Mouse (Mus musculus) kidney, adult 8-10 months (tissue): Measurements from ENCODE around the gene Sebox.
A peak's percentile ranks its signal among the peaks of the same experiment; 100 is the strongest.

Experiments
- DNase-seq, 2 experiments: peaks; one replicate each; pipeline ENCODE4 v3.0.0; 2022

Gene Sebox

DNA sequence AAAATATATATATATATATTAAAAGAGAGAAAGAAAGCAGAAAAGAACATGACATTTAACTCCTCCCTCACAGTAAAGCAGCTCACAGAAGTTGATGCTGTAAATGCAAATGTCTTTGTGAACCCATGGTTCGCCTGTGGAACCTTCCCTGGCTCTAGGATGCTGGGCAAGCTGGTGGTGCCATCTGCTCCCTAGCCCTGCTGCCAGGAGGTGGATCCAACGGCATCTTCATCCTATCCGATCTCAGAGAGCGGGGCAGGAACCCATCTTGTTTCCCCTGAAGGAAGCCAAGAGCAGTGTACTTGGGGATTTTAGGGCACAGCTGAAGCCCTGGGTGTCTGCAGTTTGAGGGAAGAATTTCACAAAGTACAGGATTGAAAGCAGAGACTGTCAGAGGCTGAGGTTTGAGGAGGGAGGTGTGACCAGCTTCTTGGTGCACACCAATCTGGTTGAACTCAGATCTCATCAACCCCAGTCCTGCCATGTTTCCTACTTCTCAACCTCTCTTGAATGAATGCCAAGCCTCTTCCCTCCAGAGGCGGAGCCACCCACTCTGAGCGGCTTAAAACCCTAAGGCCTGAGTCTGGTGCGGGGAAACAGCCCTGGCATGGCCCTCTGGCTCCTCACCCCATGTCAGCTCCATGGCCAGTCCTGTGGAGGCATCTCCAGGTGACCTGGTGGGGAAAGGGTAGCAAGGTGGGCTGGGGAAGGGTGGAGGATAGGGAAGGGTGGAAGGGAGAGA is at the start of gene Sebox:
TSS of gene Sebox (plus strand) at position 539 of the 742 bp plus-strand sequence.
- no peak for DNase-seq

DNA sequence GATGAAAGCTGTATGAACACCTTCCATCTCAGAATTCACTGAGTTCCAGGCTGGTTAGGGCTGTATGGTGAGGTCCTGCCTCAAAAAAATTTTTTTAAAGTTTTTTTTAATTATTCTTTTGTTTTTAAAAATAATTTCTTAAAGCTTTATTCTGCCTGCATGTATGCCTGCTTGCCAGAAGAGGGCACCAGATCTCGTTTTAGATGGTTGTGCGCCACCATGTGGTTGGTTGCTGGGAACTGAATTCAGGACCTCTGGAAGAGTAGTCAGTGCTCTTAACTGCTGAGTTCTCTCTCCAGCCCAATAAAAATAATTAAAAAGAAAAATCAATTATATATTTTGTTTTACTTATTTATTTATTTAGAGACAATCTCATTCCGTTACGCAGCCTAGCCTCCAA is 49.6 kb upstream of the Sebox start:
- DNase-seq: peak; percentile 50 to 77

DNA sequence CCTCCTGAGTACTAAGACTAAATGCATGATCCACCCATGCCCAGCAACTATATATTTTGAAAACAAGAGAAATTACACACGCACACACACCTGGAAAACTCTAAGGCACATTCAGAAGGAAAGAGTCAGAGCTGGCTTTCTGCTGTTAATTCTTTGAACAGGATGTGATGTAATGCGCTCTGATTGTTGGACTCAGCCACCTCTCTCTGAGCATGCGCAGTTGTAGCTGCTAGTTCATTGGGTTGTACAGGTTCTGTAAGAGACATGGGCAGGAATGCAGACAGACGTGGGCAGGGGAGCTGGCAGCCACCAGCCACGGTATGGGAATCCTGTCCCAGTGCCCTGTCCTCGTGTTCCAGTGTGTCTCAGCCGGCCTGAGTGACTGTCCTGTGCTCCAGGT is 49.0 kb upstream of the Sebox start:
- DNase-seq: no peak

DNA sequence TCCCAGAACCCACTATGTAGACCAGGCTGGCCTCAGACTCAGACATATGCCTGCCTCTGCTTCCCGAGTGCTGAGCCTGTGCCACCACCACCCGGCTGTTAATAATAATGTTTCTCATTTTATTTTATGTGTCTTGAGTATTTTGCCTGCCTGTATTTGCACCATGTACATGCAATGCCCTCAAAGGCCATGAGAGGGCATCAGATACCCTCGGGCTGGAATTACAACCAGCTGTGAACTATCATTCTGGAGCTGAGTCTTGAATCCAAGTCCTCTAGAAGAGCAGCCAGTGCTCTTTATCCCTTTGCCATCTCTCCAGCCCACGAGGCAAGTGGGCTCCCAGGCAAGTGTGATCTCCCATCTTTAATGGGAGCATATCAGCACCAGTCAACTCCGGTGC is 47.9 kb upstream of the Sebox start:
- peak; percentile 17 to 64 for DNase-seq

DNA sequence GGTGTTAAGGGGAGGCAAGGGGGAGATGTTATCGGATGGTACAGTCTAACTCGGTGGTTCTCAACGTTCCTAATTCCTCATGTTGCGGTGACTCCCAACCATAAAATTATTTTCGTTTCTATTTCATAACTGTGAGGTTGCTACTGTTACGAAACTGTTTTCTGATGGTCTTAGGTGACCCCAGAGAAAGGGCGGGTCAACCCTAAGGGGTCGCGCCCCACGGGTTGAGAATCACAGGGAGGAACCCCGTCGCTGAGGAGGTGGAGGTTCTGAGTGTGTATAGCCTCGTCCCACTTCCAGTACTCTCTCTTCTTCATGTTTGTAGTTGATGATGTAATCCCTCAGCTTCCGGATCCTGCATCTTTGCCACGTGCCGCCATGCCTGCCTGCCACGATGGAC is 44.5 kb upstream of the Sebox start:
- DNase-seq: no peak

DNA sequence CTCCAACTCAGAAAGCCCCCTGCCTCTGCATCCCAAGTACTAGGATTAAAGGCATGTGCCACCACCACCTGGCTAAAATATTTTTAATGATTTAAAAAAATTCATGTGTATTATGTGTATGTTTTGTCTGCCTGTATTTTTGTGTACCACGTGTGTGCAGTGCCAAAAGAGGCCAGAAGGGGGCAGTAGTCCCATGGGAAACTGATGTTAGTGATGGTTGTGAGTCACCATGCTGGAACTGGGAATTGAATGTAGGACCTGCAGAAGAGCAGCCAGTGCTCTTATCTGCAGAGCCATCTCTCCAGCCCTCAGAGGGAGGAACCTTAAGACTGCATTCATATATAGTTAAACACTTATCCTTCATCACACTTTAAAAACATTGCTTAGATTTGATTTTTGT is 41.4 kb upstream of the Sebox start:
- no peak for DNase-seq

DNA sequence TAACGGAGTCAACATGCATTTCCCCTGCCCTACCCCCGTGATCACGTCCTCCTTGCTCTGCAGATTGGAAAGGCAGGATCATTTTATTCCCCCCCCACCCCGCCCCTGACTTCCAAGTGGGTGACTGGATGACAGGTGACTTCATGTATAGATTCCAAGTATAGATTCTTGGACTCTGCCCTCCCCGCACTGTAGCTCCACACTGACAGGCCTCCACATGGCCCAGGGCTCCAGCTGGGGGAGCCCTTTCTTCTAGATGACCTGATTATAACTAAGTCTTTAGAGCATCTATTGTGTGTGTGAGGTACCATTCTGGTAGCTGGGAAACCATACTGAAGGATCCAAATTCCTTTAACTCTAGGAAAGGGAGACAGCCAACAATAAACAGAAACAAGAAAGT is 40.6 kb upstream of the Sebox start:
- DNase-seq: no peak

DNA sequence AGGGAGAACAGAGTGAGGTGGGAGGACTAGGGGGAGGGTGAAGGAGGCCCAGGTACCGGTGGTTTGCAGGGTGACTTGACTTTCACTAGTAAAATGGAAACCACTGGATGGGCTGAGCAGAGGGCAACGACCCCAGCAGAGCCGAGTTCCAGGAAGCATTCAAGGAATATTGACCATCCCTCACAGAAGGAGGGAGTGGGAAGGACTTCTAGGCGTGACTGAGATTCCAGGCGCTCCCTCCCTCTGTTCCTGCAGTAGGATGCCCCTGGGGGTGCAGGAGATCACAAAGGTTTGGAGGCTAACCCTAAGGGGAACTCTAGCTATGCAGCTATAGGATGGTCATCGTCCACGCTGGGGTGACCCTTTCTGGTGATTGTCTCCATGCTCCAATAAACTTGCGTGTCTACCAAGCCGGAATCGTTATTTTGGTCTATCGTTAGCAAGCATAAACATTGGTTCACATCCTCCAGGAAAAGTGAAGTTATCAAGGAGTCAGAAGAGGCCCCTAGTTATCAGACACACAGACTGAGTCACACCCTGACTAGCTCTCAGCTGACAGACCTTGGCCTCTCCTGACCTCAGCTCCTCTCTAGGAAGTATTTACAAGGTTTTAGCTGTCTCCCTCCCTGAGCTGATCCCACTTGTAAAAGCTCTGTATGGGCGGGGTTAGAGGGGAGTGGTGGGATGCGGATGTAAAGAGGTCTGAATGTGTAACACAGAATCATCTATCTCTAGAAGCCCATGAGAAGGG is 39.8 kb upstream of the Sebox start:
- no peak for DNase-seq

DNA sequence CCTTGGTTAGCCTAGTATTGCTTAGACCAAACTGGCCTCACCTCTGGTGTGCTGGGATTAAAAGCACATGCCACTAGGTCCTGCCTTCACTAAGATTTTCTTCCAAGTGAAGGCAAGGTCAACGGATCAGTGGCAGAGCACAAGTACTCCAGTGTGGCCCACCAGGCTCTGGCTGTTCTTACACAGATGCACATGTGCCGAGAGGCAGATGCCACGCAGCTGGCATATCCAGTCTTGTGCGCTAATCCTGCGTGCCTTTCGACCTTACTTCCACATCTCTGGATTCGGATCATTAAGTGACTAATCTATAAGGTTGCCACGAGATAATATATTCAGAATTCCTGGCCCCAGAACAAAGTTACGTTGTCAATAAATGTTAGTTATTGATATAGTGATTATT is 38.1 kb upstream of the Sebox start:
- DNase-seq: no peak

DNA sequence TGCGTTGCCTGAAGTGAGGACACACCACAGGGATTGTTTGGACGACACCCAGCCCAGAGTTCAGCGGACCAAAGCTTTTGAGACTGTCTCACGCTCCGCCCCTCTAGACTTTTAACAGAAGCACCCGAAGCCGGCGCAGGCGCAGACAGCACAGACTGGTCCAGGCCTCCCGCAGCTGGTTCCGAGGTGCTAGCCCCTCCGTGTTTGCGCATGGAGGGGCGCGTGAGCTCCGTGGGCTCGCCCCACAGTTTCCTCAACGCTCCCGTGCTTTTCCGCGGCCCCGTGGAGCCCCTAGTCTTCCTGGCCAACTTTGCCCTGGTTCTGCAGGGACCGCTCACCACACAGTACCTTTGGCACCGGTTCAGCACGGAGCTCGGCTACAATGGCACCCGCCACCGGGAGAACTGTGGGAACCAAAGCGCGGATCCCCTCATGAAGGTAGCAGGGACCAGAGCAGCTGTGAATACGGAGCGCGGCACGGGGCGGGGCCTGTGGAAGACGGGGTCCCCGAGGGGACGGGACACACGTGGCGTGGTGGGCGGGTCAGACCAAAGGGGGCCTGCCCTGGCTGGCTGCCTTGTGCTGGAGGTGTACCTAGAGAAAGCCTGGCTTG is 37.6 kb upstream of the Sebox start, which contains the start of gene Slc46a1:
TSS of gene Slc46a1 (plus strand) at position 130 of the 613 bp plus-strand sequence.
- peak; percentile 86 to 87 for DNase-seq

DNA sequence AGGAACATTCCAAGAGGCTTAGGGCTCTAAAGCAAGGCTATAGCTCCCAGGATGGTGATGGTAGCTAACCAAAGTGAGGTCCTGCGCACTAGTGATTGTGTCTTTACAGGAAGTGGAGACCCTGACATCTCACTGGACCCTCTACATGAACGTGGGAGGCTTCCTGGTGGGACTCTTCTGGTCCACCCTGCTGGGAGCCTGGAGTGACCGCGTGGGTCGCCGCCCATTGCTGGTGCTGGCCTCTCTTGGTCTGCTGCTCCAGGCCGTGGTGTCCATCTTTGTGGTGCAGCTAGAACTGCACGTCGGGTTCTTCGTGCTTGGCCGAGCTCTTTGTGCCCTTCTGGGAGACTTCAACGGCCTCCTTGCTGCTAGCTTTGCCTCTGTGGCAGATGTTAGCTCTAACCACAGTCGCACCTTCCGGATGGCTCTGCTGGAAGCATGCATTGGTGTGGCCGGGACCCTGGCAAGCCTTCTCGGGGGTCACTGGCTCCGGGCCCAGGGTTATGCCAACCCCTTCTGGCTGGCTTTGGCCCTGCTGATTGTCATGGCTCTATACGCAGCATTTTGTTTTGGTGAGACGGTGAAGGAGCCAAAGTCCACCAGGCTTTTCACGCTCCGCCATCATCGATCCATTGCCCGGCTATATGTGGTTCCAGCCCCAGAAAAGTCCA is 36.9 kb upstream of the Sebox start:
- peak in 1 of 2 experiments; percentile 5 for DNase-seq

DNA sequence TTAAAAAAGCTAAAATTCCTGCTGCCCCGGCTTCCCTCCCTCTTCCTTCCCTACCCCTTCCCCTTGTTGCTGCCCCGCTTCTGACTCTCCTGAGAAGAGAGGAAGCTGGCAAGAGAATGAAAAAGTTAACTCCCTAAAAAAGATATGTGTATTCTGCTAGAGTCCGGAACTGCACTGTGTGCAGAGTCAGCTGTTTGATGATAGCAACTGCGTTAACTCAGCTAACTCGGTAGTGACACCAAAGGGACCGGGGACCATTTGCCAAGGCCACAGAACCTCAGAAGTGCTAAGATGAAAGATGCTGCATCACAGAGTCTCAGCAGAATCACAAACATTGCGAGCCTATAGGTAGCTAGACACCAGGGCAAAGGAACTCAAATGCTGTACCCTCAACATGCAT is 35.7 kb upstream of the Sebox start:
- no peak for DNase-seq

DNA sequence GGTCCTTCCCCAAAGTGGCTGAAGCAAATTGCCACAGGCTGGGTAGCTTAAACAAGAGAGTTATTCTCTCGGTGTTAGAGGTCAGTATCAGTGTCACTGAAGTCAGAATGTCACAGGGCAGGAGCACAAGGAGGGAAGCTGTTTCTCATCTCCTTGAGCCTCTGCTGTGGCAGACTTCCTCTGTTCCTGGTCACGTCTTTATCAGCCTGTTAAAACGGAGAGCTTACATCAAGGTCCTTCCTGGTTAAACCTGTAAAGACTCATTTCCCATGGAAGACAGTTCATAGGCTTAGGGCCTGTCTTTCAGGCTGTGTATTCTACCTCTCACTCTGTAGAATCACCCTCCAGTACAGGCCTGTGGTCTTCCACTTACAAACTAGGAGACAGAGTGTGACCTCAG is 35.3 kb upstream of the Sebox start:
- DNase-seq: no peak

DNA sequence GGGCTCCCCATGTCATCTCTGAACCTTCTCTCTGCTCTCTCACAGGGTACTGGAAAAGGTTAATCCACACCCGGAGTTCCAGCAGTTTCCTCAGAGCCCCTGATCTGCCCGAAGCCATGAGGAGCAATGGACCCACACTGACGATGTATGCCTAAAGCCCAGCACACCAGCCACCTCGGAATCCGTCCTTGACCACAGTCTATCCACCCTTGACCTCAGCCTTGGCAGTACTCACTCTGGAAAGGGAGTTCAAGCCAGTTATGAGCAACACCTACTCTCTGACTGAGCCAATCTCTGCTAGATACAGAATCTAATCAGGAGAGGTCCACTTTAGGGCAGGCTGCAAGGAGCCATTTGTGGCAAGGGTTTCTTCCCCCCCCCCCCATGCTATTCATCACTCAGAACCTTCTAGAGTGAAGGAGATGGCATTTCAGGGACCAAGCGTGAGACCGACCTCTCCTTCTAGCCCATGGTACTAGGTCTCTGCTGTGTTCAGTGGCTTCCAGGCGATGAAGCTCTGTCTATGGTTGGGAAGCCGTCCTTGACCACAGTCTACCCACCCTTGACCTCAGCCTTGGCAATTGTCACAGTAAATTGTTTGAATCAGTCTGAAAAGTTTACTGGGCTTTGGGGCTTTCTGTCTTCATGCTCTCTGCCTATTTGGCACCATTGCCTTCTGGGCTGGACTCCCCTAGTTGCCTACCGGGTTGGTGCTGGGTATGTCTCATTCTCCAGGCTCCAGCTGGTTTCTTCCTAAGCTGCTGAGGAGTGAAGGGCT is 31.7 kb upstream of the Sebox start:
- no peak for DNase-seq

DNA sequence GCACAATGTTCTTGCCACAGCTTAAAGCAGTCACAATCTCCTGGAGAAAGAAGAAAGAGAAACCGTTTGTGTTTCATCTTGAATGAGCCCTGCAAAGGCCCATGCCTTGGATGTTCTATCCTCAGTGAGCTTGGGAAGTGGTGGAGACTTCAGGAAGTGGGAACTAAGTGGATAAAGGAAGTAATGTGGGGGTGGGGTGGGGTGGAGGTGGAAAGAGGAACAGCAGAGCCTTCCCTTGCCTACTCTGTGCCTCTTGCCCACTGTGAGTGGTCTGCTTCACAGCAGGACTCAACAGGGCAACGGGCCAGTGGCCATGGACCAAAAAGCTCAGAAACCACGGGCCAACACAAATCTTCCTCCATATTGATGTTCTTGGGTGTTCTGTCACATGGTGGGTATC is 28.0 kb upstream of the Sebox start:
- no peak for DNase-seq

DNA sequence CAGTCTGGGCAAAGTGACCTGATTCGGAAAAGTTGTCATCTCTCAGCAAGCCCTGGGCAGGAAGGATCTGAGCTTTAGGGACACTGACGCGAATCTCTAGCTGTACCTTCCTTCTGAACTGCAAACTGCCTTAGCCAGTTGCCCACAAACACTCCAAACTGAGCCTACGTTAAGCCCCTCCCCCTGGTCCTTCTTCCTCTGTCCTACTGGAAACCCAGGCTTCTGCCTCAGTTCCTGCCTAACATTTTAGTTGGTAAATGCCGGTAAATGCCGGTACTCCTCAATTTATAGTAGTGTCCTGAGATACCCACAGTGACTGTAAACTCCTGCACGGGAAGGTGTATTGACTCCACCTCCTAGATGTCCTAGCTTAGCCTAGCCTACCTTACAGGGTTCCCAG is 19.6 kb upstream of the Sebox start:
- DNase-seq: no peak

DNA sequence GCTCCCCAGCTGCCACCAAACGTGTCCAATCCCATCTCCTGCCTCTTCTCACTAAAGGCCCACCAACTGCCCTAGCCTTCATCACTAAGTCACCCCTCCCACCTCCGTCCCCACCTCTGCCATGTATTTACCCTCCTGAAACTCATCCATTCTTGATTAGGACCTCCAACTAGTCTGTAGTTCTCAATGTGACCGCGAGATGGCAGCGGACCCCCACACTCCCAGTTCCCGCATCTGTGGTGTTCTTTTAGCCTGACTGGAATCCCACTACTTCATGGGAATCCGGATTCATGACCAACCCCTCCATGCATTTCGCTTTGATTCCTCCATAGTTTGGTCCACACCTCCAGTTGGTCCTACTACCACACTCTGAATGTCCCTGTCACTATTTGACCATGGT is 15.1 kb upstream of the Sebox start:
- DNase-seq: peak; percentile 45 to 80

DNA sequence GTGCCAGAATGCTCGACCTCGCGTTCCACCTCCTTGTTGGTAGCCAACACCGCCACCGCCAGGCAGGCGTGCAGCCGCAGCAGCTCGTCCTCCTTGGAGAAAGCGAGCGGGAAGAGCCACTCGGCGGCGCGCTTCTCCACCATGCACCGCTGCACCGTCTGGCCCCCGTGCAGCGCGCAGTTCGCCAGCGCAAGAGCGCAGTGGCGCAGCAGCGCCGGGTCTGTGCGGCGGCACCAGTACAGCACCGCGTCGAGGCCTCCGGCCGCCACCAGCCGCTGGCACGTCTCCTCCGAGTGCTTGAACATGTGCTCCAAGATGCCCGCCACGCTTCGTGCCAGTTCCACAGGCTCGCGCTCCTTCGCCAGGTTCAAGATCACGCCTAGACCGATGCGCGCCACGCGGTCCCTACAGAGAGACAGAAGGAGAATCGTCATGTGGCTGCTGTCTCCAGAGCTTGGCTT is 12.4 kb upstream of the Sebox start:
- DNase-seq: no peak

DNA sequence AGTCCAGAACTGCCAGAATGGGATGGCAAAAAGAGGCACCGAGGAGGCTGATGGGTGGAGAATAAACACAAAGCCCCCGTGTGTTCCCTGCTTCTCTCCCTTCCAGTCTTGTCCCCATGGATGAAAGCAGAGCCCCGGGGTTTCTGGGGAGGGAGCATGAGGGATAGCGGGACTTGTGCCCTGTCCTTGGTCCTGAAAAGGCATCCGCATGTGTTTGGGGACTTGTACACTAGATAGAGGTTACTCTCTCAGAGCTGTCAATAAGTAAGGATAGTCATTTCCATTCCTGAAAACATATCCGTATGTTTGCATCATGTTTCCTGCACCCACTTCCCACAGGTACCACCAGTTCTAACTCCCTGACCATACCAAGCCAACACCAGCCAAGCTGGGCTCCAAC is 7.3 kb upstream of the Sebox start:
- no peak for DNase-seq

DNA sequence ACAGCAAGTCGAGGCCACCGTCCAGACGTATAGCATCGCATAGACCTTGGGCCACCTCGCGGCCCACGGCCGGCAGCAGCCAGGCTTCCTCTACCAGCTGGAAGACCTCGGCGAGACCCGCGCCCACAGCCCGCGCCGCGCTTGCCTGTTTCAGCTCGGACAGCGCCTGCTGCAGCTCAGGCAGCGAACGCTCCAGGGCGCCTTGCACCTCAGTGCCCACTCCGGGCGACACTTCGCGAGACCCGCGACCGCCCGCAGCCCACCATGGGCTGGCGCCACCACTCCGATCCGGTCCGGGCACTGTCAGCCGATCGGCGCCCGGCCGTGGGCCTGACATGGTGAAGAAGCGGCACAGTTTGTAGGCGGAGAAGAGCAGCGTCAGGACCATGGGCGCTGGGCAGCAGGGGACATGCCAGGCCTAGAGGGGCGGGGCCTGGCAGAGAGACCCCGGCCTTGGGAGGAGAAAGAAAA is 6.1 kb upstream of the Sebox start:
- no peak for DNase-seq

DNA sequence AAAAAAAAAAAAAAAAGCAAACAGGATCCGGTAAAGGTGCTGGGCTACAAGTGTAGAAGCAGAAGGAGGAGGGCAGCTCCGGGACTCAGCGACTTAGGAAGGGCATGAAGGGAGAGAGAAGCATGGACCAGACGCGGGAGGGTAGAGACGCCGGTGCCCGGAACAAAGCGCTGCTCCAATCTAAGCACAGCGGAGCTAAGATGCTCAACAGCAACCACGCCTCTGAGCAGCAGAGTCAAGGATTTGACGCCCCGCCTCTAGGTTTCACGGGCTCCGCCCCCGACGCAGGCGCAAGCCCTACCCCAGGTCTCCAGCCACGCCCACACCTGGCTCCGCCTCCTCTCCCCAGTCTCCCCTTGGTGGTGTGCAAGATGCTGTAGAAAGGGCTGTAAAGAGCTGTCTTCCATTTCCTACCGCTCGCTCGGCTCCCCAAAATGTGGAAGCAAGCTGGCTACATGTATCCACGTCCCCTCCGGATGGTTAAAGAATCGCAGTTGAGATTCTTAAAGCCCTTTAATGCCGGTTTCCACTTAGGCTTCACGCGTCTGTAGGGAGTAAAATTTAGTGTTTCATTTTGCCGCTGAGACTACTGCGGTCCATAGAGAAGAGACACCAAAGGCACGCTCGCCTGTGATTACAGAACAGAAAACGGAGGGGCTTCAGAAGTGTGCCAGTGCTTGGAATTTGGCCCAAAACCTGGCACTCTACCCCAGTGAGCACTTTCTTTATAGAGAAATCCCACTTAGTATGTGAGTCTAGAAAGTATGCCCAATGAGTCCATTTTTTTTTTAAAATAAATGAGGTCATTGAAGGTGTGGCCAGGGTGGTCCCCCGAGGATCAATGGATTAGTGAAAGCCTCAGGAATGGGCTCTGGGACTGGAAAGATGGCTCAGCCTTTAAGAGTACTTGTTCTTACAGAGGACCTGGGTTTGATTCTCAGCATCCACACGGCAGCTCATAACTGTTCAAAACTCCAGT is 5.4 kb upstream of the Sebox start, which contains the start of gene Sarm1:
TSS of gene Sarm1 (minus strand) at position 211 of the 979 bp plus-strand sequence.
- peak; percentile 91 to 94 for DNase-seq
